Mouse (Mus musculus): ENCODE data around the gene Pms2. TPM values are rescaled to one million over a fixed set of nuclear protein-coding genes. Genes with fewer than 3 reads are reported as not detected.

Gene Pms2
- polyA plus RNA-seq, 1 experiment from 2014 or later, result 34.1 TPM

DNA sequence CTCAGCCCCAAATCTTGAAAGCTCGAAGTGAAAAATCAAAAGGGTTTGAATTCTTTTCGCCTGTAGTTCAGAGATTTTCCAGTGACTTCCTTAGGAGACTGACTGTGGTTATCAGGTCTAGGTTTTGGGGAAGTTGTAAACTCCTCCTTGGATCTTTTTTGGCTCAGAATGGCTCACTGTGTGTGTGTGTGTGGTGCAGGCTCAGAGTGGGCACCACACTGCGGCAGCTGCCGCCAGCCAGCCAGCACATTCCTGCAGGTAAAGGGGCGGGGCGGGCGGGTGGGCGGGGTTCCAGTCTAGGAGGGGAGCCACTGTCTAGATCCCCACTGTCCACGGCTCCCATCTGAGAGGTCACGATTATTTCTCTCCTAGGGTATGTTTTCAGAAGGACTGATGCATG lies 31.8 kb downstream of the Pms2 start:
- no peak overlapping the region for H3K27ac ChIP-seq
- H3K36me3 ChIP-seq, result no peaks in the 10 kb centered on the region
- H3K27me3 ChIP-seq (replicated peaks), result no peaks in the 10 kb centered on the region
- WGBS, result 18% methylated on average over 10 of the region's 10 CpGs
- peaks cover 3% of the 10 kb centered on the region; the same call in 1 of the 2 replicates for H3K9me3 ChIP-seq
- H3K4me2 ChIP-seq (replicated peaks), result no peak overlapping the region
- no peak overlapping the region for H3K9ac ChIP-seq
- no peak overlapping the region for H3K4me3 ChIP-seq
- ATAC-seq (ENCODE audit: low FRiP score, low read depth), result no peak
- no peaks in the 10 kb centered on the region for H3K4me1 ChIP-seq

DNA sequence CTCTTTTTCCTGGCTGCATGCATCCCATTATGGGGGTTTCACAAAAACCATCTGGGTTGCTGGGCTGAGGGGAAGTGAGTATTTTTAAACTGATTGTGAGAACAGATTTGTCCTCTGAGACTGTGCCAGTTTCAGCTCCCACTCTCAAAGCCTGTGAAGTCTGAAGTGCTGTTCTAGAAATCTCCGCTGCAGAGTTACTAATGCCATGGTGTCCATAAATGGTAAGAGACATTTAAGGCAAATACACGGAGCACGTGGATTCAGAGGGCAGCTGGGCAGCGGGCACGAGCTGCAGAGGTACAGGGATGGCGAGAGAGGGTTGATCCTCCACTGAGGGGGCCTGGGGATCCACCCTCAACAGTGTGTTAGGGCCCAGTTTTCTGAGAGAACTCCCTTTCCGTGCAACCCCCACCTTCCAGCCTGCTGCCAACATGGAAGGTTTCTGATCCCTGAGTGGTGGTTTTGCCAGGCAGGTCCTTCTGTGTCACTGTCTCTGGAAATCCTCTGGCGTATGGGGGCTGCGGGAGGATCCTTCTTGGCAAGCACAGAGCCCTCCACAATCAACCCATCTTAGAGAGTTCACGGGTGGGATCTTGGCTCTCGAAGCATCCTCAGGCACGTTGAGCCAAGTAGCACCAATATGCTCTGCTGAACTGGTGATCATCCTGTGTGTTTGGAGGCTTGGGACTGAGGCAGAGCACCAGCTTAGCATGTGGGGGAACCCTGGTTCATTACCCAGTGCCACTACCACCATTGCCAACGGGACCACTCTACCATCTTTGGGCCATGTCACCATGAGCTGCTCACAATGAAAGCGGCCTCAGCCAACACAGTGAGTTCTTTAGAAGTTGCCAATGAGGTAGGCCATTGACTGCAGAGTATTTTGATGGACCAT lies 33.7 kb downstream of the Pms2 start:
- Histone ChIP-seq H3K4me2 (replicated peaks) (no peak overlapping the region), H3K9me3 (peaks cover 3% of the 10 kb centered on the region; the same call in 1 of the 2 replicates), H3K4me3 (no peak overlapping the region), H3K9ac (no peak overlapping the region), H3K4me1 (no peaks in the 10 kb centered on the region), H3K27ac (no peak overlapping the region), H3K36me3 (no peaks in the 10 kb centered on the region), H3K27me3 (replicated peaks) (no peaks in the 10 kb centered on the region)
- 91% methylated on average over 14 of the region's 14 CpGs for WGBS
- ATAC-seq (ENCODE audit: low FRiP score, low read depth), result no peak

DNA sequence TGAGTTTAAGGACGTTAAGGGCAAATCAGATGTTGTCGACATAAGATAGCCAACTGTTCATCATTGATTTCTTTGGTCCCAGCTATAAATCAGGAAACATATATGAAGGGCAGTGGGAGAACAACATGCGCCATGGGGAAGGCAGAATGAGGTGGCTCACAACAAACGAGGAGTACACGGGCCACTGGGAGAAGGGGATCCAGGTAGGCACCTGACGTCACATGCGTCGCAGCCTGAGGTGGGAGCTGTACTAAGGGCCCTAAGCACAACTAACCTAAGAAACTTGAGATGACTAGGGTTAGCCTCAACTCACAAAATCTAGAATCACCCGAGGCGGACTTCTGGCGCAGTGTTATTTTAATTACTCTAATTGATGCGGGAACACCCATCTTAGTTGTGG lies 38.6 kb downstream of the Pms2 start:
- Histone ChIP-seq H3K4me2 (replicated peaks) (no peak overlapping the region), H3K27ac (no peak overlapping the region), H3K4me1 (no peaks in the 10 kb centered on the region), H3K9me3 (peaks cover 3% of the 10 kb centered on the region; the same call in 1 of the 2 replicates), H3K9ac (no peak overlapping the region), H3K27me3 (replicated peaks) (no peaks in the 10 kb centered on the region), H3K4me3 (no peak overlapping the region), H3K36me3 (no peaks in the 10 kb centered on the region)
- ATAC-seq (ENCODE audit: low FRiP score, low read depth), result no peak
- 90% methylated on average over 12 of the region's 12 CpGs for WGBS

DNA sequence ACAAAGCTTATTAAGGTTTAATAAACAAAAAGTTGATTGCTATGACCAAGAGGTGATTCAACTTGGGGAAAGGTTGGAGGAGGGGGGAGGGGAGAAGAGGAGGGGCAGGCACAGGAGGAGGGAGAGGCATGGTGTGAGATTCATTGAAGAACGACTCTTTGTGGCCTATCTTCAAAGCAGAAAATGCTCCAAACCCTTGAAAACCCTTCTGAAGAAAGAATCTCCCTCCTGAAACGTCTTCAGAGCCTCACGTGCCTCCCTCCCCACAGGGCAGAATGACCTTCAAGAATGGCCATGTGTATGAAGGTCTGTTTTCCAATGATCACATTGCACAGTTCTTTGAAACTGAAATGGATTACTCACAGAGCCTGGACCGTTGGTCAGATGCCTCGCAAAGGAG lies 40.3 kb downstream of the Pms2 start:
- no peaks in the 10 kb centered on the region for H3K36me3 ChIP-seq
- 42% methylated on average over 5 of the region's 5 CpGs for WGBS
- H3K9me3 ChIP-seq, result peaks cover under 1% of the 10 kb centered on the region; the same call in 1 of the 2 replicates
- H3K4me1 ChIP-seq, result no peaks in the 10 kb centered on the region
- no peak overlapping the region for H3K9ac ChIP-seq
- H3K4me3 ChIP-seq, result no peak overlapping the region
- ATAC-seq (ENCODE audit: low FRiP score, low read depth), result no peak
- no peak overlapping the region for H3K4me2 ChIP-seq (replicated peaks)
- no peaks in the 10 kb centered on the region for H3K27me3 ChIP-seq (replicated peaks)
- no peak overlapping the region for H3K27ac ChIP-seq

DNA sequence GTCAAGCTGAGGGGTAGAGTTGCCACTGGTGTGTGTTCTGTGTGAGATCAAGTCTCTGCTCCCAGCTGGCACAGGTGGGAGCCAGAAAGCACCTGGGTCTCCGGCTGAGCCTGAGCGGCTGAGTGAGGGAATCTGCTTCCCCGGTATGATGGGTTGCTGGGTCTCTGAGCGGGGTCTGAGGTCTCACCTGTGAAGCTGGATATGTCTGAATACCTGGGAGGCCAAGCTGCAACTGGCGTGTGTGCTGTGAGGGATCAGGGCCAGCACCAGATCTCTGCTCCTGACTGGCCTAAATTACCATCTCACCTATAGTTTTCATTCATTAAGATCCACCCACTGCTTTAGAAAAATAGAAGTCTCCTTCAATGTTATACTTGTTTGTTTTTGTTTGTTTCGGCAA lies 47.3 kb downstream of the Pms2 start:
- H3K27me3 ChIP-seq (replicated peaks), result no peaks in the 10 kb centered on the region
- H3K27ac ChIP-seq, result no peak overlapping the region
- no peak overlapping the region for H3K4me2 ChIP-seq (replicated peaks)
- H3K9me3 ChIP-seq, result no peaks in the 10 kb centered on the region
- no peaks in the 10 kb centered on the region for H3K4me1 ChIP-seq
- no peaks in the 10 kb centered on the region for H3K36me3 ChIP-seq
- WGBS, result 93% methylated on average over 6 of the region's 6 CpGs
- H3K4me3 ChIP-seq, result no peak overlapping the region
- no peak overlapping the region for H3K9ac ChIP-seq
- ATAC-seq (ENCODE audit: low FRiP score, low read depth), result no peak

DNA sequence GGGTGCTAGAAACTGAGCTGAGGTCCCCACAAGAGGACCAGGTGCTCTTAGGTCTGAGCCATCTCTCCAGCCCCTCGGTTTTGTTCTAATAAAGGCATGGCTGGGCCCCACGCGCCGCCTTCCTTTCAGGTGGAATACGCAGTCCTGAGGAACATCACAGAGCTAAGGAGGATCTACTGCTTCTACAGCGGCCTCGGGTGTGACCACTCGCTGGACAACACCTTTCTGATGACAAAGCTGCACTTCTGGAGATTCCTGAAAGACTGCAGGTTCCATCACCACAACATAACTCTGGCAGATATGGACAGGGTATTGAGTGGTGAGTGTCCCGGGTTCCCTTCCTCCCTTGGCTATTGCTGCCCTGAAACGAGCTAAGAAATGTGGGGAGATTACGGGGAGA lies 49.8 kb downstream of the Pms2 start:
- no peak overlapping the region for H3K4me3 ChIP-seq
- no peaks in the 10 kb centered on the region for H3K9me3 ChIP-seq
- H3K9ac ChIP-seq, result no peak overlapping the region
- H3K4me1 ChIP-seq, result no peaks in the 10 kb centered on the region
- H3K27ac ChIP-seq, result no peak overlapping the region
- ATAC-seq (ENCODE audit: low FRiP score, low read depth), result no peak
- H3K4me2 ChIP-seq (replicated peaks), result no peak overlapping the region
- 92% methylated on average over 11 of the region's 11 CpGs for WGBS
- H3K27me3 ChIP-seq (replicated peaks), result no peaks in the 10 kb centered on the region
- no peaks in the 10 kb centered on the region for H3K36me3 ChIP-seq

DNA sequence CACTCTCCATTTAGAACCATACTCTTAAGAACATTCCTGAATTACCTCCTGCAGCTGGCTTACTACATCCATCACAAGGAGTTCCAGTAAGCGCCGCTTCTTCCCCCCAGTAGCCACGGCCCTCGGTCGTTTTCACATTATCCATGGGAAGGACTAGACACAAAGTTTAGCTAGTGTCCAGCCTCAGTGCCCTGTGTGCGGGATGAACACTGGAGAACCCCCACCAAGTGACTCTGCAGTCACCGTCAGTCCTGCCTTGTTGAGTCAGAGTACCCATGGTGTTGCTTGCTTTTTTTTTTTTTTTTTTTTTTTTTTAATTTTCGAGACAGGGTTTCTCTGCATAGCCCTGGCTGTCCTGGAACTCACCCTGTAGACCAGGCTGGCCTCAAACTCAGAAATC lies 51.4 kb downstream of the Pms2 start:
- H3K9me3 ChIP-seq, result no peaks in the 10 kb centered on the region
- no peak overlapping the region for H3K9ac ChIP-seq
- H3K36me3 ChIP-seq, result no peaks in the 10 kb centered on the region
- no peak for ATAC-seq (ENCODE audit: low FRiP score, low read depth)
- no peaks in the 10 kb centered on the region for H3K4me1 ChIP-seq
- H3K27me3 ChIP-seq (replicated peaks), result no peaks in the 10 kb centered on the region
- 88% methylated on average over 8 of the region's 8 CpGs for WGBS
- H3K27ac ChIP-seq, result no peak overlapping the region
- no peak overlapping the region for H3K4me2 ChIP-seq (replicated peaks)
- H3K4me3 ChIP-seq, result no peak overlapping the region

DNA sequence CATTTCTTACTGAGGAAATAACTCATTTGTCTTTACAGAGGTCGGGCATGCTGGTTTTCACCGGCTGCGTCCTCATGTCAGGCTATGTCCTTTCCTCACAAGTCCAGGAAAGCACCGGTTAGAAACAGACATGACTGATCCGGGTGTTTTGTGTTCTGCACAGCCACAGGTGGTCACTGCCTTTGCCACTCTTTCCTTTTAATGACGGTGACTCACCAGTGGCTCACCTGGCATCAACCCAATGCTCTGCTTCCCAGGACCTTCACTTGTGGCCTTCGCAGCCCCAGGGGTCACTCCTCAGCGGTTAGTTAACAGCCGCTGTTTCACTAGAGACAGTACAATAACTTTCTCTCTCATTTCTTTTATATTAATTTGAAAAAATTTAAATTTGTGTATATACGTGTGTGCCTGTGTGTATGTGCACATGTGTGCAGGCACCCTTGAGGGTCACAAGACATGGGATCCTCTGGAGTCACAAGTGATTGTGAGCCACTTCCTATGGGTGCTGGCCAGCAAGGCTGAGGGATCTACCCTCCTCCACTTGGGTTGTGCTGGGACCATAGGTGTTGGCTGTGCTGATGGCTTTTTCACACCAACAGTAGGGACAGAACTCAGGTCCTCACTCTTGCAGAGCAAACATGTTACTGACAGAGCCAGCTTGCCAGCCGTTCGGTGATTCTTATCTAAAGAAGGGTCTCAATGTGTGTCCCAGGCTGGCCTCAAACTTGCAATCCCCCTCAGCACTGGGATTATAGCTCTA lies 56.0 kb downstream of the Pms2 start:
- H3K4me3 ChIP-seq, result no peak overlapping the region
- H3K27me3 ChIP-seq (replicated peaks), result no peaks in the 10 kb centered on the region
- 89% methylated on average over 12 of the region's 12 CpGs for WGBS
- no peak overlapping the region for H3K4me2 ChIP-seq (replicated peaks)
- H3K36me3 ChIP-seq, result no peaks in the 10 kb centered on the region
- no peak for ATAC-seq (ENCODE audit: low FRiP score, low read depth)
- no peaks in the 10 kb centered on the region for H3K4me1 ChIP-seq
- no peaks in the 10 kb centered on the region for H3K9me3 ChIP-seq
- no peak overlapping the region for H3K27ac ChIP-seq
- H3K9ac ChIP-seq, result no peak overlapping the region

DNA sequence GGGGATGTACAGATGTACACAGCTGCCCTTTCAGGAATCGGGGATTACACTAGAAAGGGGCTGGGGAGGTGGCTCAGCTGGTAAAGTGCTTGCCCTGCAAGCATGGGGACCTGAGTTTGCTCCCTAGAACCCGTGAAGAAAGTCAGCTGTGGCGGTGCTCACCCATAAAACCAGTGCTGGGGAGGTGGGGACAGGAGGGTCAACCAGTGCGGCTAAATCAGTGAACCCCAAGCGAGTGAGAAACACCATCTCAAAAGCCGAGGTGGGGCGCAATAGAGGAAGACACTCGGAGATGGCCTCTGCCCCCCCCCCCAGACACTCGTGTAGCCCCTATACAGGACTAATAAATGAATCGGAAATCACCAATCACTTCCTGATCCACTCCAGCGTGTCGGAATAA lies 56.9 kb downstream of the Pms2 start:
- H3K9ac ChIP-seq, result no peak overlapping the region
- no peaks in the 10 kb centered on the region for H3K36me3 ChIP-seq
- H3K4me3 ChIP-seq, result no peak overlapping the region
- H3K4me1 ChIP-seq, result no peaks in the 10 kb centered on the region
- ATAC-seq (ENCODE audit: low FRiP score, low read depth), result no peak
- no peak overlapping the region for H3K4me2 ChIP-seq (replicated peaks)
- WGBS, result 86% methylated on average over 12 of the region's 12 CpGs
- no peaks in the 10 kb centered on the region for H3K27me3 ChIP-seq (replicated peaks)
- no peak overlapping the region for H3K27ac ChIP-seq
- H3K9me3 ChIP-seq, result no peaks in the 10 kb centered on the region

DNA sequence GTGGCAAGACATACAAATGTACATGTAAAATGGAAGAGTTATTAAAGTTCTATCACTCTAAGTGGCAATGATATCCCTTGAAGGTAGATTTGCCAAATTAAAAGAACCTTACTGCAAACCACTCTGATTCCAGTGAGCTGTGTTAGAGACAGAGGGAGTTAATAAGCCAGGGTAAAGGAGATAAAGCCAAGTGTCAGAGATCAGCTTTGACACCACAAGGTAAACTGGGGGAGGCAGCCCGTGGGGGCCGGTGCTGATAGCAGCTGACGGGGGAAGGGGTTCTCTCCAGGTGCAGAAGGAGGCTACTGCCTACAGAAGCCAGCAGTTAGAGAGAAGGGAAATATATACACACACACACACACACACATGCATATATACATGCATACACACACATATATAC lies 62.9 kb downstream of the Pms2 start:
- Histone ChIP-seq H3K9ac (no peak overlapping the region), H3K27me3 (replicated peaks) (no peaks in the 10 kb centered on the region), H3K9me3 (no peaks in the 10 kb centered on the region), H3K4me1 (no peaks in the 10 kb centered on the region), H3K4me2 (replicated peaks) (no peak overlapping the region), H3K36me3 (no peaks in the 10 kb centered on the region), H3K4me3 (no peak overlapping the region), H3K27ac (no peak overlapping the region)
- WGBS, result 67% methylated on average over 3 of the region's 3 CpGs
- no peak for ATAC-seq (ENCODE audit: low FRiP score, low read depth)

DNA sequence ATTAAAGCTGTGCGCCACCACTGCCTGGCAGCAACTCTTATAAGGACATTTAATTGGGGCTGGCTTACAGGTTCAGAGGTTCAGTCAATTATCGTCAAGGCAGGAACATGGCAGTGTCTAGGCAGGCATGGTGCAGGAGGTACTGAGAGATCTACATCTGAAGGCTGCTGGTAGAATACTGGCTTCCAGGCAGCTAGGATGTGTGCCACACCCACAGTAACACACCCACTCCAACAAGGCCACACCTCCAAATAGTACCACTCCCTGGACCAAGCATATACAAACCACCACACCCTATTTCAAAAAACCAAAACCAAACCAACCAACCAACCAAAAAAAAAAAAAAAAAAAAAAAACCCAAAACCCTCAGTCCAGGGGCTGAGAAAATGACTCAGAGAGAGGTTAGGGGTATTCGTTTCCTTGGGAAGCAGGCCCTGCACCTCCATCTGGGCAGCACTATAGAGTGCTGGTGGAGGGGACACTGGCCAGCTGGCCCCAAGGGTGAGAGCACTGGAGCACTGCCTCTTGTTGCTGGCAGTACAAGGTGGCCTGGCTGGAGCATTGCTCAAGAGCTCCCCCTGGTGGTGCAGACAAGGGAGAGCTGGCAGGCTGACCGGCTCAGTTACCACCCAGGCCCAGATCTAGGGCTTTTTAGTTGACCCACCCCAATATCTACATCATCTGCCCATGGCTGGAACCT lies 65.3 kb downstream of the Pms2 start:
- Histone ChIP-seq H3K9me3 (no peaks in the 10 kb centered on the region), H3K27ac (no peak overlapping the region), H3K9ac (no peak overlapping the region), H3K4me1 (no peaks in the 10 kb centered on the region), H3K4me2 (replicated peaks) (no peak overlapping the region), H3K36me3 (no peaks in the 10 kb centered on the region), H3K27me3 (replicated peaks) (no peaks in the 10 kb centered on the region), H3K4me3 (no peak overlapping the region)
- WGBS, result 52% methylated on average over 4 of the region's 4 CpGs
- no peak for ATAC-seq (ENCODE audit: low FRiP score, low read depth)

DNA sequence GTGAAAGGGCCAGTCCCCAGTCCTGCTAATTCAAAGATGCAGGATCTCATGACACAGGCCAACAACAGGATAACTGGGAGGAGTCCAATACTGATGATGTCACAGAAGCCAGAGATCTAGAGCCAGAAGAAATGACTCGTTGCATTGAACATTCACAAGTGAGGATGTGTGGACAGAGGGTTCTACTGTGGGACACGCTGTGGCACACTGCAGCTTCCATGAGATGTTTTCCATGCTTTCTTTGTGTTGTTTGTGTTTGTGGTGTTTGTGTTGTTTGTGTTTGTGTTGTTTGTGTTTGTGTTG lies 65.8 kb downstream of the Pms2 start:
- Histone ChIP-seq H3K27me3 (replicated peaks) (no peaks in the 10 kb centered on the region), H3K4me3 (no peak overlapping the region), H3K9me3 (no peaks in the 10 kb centered on the region), H3K9ac (no peak overlapping the region), H3K36me3 (no peaks in the 10 kb centered on the region), H3K4me1 (peaks cover 2% of the 10 kb centered on the region; the same call in 1 of the 2 replicates), H3K27ac (no peak overlapping the region), H3K4me2 (replicated peaks) (no peak overlapping the region)
- no peak for ATAC-seq (ENCODE audit: low FRiP score, low read depth)
- WGBS, result 85% methylated on average over 2 of the region's 2 CpGs

All from neural tube, embryonic 12.5 days (tissue).